Mouse (Mus musculus): ENCODE results near the gene Med13l.

Med13l gene

GRCm38 (mm10) chr5:118789226-118789625 lies 228.7 kb downstream of the Med13l start:
- no peak for DNase-seq (ENCODE audit: low spot score in 2 of 2)

GRCm38 (mm10) chr5:118789776-118790175 lies 229.3 kb downstream of the Med13l start:
- DNase-seq (ENCODE audit: low spot score in 2 of 2), result no peak

GRCm38 (mm10) chr5:118797811-118798210 lies 237.3 kb downstream of the Med13l start:
- no peak for DNase-seq (ENCODE audit: low spot score in 2 of 2)

- no peak for DNase-seq (ENCODE audit: low spot score in 2 of 2)
Observed at GRCm38 (mm10) chr5:118801592-118801991, 241.1 kb downstream of the Med13l start.

- DNase-seq (ENCODE audit: low spot score in 2 of 2), result no peak
Observed at GRCm38 (mm10) chr5:118802036-118802435, 241.6 kb downstream of the Med13l start.

- DNase-seq (ENCODE audit: low spot score in 2 of 2), result no peak
Observed at GRCm38 (mm10) chr5:118808946-118809345, 248.5 kb downstream of the Med13l start.

GRCm38 (mm10) chr5:118809588-118809987 lies 249.1 kb downstream of the Med13l start:
- no peak for DNase-seq (ENCODE audit: low spot score in 2 of 2)

GRCm38 (mm10) chr5:118811690-118812089 lies 251.2 kb downstream of the Med13l start:
- no peak for DNase-seq (ENCODE audit: low spot score in 2 of 2)

- no peak for DNase-seq (ENCODE audit: low spot score in 2 of 2)
Observed at GRCm38 (mm10) chr5:118812421-118812820, 251.9 kb downstream of the Med13l start.

GRCm38 (mm10) chr5:118812947-118813401 lies 252.5 kb downstream of the Med13l start:
- no peak for DNase-seq (ENCODE audit: low spot score in 2 of 2)

GRCm38 (mm10) chr5:118814052-118814451 lies 253.6 kb downstream of the Med13l start:
- DNase-seq (ENCODE audit: low spot score in 2 of 2), result no peak
